Mouse (Mus musculus) liver, embryonic 14.5 days (tissue): ENCODE results near the gene Prn.

Source experiments
- CTCF ChIP-seq: IDR thresholded peaks from 2 replicates; pipeline ENCODE4 v1.5.1; 2016; ENCODE audit warnings: antibody characterized with exemption, low read depth, control low read depth
- EP300 ChIP-seq: IDR thresholded peaks from 2 replicates; pipeline ENCODE4 v1.6.1; 2016; ENCODE audit warnings: antibody characterized with exemption, low read depth

- TF ChIP-seq CTCF (no peak), EP300 (no peak)
These were observed 26.7 kb downstream of the Prn start for GRCm38 (mm10) chr2:131936410-131936809.
